Mouse (Mus musculus): ENCODE measurements around the gene Zbtb20.

The Zbtb20 gene

DNA sequence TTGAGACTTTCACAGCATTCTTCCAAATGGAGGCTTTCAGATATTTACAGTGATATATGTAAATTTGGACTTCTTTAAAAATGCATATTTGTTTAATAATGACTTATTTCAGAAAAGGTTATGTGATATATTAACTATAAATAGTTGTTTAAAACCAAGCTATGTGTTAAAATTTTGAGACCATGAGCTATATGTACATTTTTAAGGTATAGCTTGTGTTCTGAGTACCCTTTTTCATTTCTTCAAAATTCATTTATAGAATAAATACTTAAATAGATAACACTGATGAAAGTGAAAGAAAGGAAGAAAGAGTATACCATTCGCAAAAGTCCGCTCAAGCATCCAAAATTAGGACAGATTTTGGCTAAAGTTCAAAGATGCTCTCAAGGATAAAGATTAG is 607.1 kb downstream of the Zbtb20 start:
- no peak for DNase-seq (ENCODE audit: low spot score in 2 of 2)

DNA sequence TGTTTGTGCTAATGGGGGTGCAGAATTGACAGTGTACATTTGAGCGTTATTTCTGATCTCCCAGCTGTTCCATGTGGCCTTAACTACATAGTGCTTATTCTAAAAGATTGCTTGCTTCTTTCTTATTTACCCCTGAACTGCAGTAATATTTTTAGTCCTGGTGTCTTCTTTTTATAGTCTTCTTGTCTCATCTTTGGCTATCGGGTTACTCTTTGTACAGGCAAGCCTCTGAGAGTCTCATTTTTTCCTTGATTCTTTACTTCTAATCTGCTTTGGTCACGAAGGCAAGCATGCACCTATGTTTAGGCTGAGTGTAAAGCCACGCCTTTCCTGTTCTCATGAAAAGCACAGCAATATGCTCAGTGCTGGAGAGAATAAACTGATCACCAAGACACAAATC is 608.7 kb downstream of the Zbtb20 start:
- no peak for DNase-seq (ENCODE audit: low spot score in 2 of 2)

DNA sequence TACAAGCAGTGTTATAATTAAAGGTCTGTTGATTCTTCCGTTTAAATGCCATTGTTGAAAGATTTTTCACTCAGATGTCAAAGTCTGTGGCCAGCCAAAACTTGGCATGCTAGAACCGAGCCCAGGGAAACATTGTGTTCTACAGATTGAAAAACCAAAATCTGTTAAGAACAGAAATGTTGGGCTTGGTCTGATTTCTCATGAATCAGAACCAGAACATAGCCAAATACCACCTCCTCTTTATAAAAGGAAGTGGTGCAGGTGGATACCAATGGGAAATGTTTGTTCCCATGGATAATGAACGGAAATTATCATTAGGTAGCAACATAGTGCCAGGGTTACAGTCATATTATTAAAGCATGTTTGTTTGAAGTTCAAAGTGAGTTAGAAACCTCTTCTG is 613.7 kb downstream of the Zbtb20 start:
- no peak for DNase-seq (ENCODE audit: low spot score in 2 of 2)

DNA sequence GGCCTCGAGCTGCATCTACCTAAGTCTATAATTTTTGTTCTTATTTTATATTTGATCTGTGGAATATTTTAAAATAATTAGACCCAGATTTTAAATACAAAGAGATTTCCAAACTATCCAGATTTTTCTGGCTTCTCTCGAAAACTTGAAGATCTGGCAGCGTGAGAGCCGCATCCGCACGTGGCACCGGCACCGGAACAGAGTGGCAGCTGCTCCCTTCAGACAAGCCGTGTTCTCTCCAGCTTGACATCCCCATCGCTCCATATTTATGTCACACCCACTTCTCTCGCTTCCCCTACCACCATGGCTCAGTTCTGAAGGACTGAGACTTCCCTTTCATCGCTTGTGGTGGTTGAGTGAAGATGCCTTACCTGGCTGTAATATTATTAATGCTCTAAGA is 614.3 kb downstream of the Zbtb20 start:
- DNase-seq (ENCODE audit: low spot score in 2 of 2), result no peak

DNA sequence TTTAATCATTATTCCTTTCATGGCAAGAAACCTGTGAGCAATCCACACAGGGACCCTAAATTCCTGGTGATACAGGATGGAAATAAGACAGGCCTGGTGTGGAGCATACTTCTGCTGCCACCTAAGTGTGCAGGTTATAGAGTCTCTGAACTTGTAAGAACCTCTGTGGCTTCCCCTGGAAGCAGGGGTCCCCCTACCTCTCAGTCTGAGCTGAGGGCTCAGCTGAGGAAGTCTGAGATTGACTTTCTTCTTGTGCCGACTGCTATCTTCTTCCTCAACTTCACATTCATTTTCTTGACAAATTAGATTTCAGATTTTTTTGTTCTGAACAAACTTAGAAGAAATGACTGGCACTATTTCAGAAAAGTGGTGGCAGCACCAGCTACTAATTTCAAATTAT is 617.2 kb downstream of the Zbtb20 start:
- DNase-seq (ENCODE audit: low spot score in 2 of 2), result no peak

DNA sequence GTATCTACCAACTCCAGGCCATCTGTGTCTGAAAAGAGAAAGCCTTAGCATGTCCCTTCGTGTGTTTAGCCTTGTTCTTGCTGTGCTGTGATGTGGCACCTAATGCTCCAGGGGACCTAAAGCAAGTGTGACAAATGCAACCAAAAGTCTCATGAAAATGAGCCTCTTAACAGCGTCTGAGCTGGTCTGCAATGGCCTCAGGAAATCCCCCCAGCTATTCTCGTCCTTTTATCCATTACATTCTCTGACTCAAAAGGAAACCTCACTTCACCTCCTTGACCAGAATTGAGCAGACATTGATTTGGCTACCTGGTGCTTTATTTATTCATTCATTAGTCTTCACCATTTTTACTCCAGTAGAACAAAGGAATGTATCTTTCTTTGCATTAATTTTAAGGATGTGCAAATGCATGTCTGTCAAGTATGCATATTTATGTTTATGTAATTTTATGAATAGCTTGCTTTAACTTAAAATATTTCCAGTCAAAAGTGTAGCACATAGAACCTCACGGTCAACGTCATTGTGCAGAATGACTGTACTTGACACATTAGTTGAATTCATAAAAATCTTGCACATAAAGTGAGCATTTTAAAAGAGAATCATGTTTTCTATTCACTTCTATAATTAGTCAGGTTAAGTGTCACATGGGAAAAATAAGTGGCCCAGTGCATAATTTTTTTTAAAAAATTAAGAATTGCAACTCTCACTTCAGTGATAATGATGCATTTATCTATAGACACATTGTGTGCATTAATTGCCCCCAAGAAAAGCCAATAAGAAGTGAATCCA is 618.1 kb downstream of the Zbtb20 start:
- no peak for DNase-seq (ENCODE audit: low spot score in 2 of 2)

DNA sequence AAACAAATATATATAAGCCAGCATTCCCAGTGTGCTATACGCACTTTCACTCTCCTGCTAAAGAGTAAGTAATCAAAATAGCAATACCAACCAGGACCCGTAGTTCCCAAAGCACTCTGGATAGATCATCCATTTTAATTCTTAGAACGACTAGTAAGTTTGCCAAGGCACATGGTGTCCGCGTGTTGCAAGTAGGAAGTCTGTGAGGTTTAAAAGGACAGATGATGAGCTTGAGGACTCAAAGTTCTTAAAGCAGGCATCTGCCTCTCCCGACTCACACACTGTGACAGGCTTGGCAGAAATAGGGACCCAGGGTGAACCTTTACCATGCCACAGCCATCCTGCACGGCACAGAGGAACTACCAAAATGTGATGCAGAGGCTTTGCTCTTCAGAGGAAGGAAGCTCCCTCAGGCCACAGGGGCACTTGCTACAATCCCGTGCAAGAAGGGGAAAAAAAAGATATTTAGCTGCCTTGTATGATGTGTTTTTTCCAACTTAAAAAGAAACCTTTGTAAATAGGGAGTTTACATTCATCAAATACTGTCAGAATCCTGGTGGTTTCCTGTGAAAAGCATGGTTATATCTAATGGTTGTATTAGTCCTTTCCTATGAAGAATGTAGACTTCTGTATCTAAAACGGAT is 619.6 kb downstream of the Zbtb20 start:
- DNase-seq (ENCODE audit: low spot score in 2 of 2), result no peak

DNA sequence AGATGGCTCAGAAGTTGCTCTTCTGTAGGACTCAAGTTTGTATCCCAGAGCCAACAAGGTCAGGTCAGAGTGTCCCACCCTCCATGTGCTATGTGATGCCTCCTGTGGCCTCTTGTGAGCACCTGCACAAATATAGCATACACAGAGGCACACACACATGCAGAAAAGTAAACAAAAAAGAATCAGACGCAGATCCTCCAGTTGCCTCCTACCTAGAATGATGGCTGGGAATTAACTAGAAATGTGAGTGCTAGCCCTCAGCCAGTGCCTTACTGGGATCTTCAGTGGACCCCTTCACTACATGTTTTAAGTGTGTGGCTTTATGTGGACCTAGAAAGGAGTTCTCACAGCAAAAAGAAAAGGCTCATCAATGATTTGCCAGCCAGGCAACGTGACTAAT is 621.4 kb downstream of the Zbtb20 start:
- DNase-seq (ENCODE audit: low spot score in 2 of 2), result no peak

DNA sequence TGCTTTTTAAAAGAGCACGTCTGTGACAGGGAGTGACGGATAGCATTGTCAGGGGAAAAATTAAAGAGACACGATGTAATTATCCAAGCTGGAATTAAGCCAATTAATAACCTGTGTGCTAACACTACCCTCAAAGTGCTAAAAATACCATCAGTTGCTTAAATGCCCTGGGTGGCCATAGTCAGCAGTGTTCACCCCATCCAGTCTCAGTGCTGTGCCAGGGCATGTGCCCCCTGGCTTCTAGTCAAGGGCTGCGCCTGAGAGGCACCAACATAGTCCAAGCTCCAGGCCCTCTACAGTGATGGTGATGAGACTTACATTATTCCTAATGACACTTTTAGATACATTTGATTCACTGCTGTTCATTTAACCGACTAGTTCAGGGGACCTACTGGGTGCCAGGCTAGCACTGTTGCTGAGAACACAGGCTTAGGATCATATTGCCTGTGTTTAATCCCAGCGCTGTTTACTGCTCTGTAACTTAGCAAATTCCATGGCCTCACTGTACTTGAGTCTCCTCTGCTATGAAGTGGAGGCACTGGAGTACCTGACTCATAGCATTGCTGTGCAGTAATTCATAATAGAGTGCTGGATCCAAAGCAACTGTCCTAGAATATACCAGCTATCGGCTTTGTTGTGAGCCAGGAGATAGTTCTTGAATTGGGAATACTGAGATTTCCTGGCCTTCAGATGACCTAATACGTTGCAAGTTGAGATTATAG is 624.6 kb downstream of the Zbtb20 start:
- no peak for DNase-seq (ENCODE audit: low spot score in 2 of 2)

DNA sequence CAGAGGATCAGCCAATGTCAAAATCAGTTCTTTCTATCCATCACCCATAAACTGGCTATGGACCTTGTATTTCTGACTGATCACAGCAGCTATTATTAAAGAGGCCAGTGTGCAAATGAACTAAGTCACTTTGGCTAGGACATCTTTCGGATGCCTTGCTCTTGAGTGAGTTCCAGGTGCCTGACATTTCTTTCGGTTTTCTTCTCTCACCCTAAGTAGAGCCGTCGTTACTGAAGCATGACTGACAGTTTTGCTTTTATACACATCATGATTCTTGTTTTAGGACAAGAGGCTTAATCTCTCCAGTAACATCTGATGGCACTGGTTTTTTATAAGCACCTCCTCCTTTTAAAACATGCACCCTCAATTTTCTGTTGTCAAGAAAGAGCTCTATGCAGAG is 625.6 kb downstream of the Zbtb20 start:
- DNase-seq (ENCODE audit: low spot score in 2 of 2), result no peak

DNA sequence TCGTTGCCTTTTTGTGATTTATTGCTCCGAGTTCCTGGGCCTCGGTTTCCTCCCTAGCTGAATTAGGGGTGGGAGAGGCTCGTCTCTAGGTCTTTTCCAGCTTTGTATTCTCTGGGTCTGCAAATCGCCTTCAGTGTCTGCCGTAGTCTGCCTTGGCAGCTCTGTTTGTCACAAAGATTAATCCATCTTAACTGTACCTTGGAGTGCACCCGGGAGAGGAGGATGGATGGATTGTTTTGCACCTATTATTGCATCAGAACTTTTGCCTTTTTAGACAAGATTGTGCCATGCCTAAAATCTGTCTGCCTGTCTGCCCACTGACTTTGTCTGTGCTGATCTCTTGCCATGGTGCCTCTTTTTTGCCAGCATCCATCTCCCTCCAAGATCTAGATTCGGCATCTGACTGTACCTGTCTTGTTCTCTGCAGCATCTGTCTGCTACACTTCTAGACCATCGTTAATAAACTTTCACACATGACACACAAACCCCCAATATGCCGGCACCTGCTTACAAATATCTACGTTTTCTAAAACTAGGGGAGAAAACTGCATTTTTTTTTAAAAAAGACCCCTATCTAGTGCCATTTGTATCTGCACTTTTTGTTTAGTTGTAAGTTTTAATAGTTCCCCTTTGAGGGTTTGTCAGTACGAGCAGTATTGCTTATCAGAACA is 626.8 kb downstream of the Zbtb20 start:
- DNase-seq (ENCODE audit: low spot score in 2 of 2), result no peak

DNA sequence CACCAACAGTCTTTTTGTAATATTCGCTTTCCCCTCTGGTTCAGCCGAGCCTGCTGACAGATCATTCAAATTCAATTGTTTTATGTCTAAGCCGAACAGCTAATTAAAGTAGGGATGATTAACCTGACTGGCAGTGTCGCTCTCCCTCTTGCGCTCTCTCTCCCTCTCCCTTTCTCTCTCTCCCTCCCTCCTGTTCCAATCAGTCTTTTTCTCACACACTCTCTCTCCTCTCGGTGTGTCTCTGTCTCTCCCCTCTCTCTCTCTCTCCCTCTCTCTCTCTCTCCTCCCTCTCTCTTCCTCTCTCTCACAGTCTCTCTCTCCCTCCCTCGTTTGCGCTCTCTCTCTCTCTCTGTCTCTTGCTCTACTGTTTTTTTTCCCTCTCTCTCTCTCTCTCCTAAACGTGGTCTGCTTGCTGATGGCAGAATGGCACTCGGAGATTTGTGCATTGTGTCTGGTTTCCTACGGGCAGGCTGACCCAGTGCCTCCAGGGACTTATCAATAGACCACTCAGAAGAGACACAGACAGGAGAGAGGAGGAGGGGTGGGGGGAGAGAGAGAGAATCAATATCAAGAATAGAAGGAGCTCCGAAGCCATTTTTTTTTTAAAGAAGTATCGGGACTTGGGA is 627.4 kb downstream of the Zbtb20 start:
- no peak for DNase-seq (ENCODE audit: low spot score in 2 of 2)

DNA sequence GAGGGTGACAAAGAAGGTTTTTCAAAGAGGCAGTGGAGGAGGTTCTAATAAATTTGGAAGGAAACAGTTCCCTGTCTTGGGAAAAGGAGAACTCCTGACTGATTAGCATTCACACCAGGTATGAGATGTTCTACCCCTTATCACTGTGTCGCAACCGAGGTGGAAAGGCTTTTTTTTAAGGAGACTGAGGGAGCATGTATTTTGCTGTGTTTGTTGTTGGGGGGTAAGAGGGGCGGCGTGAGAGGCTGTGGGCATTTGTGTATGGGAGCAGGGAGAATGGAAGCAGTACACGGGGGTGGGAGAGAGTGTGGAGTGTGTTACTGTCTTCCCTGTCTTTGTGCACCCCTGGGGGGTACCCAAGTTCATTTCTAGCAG is 627.9 kb downstream of the Zbtb20 start:
- no peak for DNase-seq (ENCODE audit: low spot score in 2 of 2)

DNA sequence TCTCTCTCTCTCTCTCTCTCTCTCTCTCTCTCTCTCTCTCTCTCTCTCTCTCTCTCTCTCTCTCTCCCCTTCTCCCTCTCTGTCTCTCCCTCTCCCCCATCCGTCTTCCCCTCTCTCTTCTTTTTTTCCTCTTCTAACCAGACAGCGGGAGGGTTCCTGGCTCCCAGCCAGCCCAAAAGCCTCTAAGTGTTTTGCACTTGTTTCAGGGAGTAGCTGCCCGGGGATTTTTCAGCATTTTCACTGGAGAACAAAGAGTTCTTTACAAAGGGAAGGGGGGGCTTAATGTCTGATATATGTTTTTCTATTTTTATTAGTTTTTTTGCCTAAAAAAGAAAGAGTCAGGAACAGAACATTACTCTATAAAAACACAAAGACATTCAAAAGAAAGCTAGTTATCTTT is 628.5 kb downstream of the Zbtb20 start:
- no peak for DNase-seq (ENCODE audit: low spot score in 2 of 2)

DNA sequence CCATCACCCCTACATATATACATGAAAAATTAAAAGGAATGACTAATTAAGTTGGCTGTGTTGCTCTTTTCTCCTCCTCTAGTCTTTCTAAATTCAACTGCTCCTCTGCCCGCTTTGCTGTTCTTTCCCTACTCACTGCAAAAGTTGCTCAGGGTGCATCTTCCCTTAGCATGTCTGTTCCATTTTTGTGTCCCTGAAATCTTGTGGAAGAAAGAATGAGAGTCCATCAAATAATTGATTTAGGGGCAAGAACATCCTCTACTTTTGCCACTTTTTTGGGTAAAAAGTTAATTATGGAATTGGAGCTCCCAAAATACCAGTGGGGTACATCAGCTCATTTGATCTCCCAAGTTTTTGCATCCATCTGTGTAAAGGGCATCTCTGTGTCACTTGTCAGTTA is 628.9 kb downstream of the Zbtb20 start:
- DNase-seq (ENCODE audit: low spot score in 2 of 2), result no peak

DNA sequence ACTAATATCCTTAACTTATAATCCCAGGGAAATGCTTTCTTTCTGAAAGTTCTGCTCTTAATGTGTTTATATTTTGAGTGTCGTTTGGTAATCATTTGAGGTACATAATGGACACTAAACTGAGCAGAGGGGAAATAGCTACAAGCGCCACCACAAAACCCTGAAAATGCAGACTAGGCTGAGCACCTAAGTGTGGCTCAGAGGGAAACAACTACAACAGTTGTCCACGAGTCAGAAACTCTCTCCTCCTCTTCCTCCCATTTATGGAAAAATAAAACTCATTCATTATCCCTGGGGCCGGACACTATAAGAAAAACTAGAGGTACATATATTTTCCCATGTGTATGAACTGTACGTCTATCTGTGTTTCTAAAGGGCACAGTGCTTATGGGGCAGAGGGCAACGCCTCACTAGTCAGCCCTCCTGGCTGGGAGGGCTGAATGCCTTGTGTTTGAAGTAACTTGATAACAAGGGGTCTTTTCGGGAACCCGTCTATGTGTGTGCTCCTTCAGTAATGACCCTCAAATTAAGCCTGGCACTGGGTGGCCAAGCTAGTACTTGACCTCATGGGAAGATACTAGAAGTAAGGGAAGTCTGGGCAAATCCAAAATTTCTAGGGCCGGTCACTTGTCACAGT is 629.8 kb downstream of the Zbtb20 start:
- no peak for DNase-seq (ENCODE audit: low spot score in 2 of 2)

DNA sequence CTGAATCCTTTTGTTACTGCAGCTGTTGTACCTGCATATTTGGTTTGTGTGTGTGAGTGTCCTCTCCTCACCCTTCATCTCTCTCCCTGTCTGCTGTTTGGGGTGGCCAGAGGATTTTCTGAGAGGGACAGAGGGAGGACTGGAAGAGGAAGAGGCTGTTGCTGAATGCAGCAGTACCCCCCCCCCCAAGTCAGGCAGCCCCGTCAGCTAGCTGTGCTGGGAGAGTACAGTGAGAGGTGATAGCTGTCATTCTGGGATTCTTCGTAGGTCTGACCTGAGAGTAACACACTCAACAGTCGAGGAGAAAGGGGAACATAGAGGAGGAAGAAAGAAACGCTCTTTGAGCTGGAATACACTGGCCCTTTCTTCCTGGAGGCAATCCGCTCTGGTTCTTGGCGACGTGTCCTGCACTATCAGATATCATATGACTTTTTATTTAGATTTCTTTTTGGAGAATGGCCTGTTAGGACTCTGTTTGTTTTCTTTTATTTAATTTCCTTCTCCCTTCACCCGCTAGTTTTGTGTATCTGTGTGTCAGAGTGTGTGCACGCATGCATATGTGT is 630.6 kb downstream of the Zbtb20 start:
- no peak for DNase-seq (ENCODE audit: low spot score in 2 of 2)

DNA sequence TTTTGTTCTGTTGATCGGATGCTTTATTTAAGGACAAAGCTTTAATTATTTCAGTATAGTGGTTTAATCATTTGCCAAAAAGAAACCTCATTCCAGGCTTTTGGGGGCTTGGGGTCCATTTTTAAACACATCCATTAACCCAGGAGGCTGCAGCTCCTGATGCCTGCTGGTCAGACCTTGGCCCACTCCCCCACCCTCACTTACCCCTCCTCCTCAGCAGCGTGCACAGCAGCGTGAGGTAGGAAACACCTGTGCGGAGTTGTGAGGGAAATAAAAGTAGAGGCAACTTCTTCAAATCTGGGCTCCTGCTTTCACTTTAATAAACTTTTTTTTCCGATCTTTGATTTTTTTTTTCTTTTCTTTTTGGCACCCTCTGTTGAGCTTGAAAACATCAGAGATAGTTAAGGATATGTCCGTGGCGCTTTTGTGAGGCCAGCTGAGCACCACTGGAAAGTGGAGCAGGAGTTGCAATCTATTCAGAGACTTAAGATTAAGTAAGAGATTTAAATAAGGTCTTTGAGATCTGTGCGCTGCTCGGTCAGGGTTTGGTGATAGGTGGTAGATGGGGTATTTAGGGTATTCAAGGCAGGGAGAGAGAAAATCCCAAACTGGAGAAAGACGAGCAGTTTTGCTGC is 631.2 kb downstream of the Zbtb20 start:
- no peak for DNase-seq (ENCODE audit: low spot score in 2 of 2)

DNA sequence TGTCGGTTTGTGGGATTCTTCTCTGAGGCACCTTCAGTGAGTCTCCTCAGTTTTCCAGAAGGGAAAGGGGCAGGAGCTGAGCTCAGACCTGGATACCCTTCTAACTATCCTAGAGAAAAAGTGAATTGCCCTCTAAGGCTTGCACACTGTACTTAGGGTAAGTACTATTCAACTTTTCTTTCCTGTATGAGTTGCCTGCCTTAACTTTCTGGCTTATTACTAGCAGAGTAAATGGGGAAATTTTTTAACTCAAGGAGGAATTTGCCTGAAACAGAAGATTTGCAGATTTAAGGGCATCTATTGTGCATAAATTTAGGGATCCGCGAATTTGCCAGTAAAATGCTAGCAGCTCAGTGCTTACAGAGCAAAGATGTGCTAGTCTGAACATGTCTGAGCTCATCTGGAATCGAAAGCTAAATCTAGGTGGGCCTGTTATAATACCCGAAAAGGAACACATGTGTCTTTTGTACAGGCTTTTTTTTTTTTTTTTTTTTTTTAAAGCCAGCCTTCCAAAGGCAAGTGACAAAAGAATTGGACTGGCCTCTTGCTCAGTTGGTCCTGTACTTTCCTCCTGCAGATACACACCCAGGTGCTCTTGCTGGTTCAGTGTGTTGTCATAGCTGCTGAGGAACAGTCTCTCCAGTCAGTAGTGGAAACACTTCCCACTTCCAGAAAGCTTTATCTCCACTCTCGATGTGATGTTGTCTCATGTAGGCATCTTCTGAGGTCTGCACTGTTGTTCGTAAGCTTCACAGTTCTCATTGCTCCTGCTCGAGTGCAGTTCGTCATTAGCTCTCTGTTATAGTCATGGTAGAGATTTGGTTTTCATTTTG is 632.7 kb downstream of the Zbtb20 start:
- no peak for DNase-seq (ENCODE audit: low spot score in 2 of 2)

DNA sequence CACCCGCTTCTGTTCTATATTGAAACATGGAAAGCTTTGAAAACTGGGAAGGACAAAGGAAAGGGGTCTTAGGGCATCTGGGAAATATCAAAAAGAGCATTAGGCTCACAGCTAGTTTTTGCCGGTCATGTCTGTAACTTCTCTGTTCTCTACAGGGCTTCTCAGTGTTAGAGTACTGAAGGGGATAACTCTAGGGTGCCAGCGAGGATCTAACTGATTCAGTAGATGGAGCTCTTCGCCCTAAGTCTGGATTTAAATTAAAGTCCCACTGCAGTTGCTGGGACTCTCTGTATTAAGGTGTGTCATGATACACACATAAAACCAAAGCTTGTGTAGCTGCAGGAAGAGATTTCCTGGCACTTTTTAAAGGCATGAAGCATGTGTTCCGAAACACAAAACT is 634.8 kb downstream of the Zbtb20 start:
- no peak for DNase-seq (ENCODE audit: low spot score in 2 of 2)
